Mouse (Mus musculus) macrophage (primary cell): ENCODE results near the gene Rubcn. TPM values are rescaled to one million over a fixed set of nuclear protein-coding genes. Genes with fewer than 3 reads are reported as not detected.
A peak's percentile ranks its signal among the peaks of the same experiment; 100 is the strongest.
"Not testable (repeated sequence)": the region's sequence is repeated elsewhere in the genome, so short reads cannot be mapped to it uniquely, and the experiment has no call there.

ENCODE experiments used
- H3K27ac ChIP-seq: fragments of 350-480 bp; formaldehyde crosslinking; 2 replicates; pipeline ENCODE4 v1.9.0; 2021
- H3K36me3 ChIP-seq: fragments of 350-480 bp; formaldehyde crosslinking; 2 replicates; pipeline ENCODE4 v1.9.0; 2021; ENCODE audit errors: inconsistent target
- H3K4me3 ChIP-seq: fragments of 350-480 bp; formaldehyde crosslinking; 2 replicates; pipeline ENCODE4 v1.9.0; 2021; ENCODE audit errors: inconsistent target
- H3K79me2 ChIP-seq: fragments of 350-480 bp; formaldehyde crosslinking; 2 replicates; pipeline ENCODE4 v1.9.0; 2021; ENCODE audit errors: inconsistent target
- WGBS: methylation state at CpG from one replicate; pipeline ENCODE4 v1.1.7; 2026; ENCODE audit warnings: inconsistent platforms; ENCODE audit not compliant: missing documents; 5-methylcytosine and 5-hydroxymethylcytosine counted together
- polyA plus RNA-seq: library from polyadenylated mRNA; stranded (reverse); fragments of 250-400 nt; gene quantifications from 3 replicates; pipeline ENCODE4 v1.2.4, GENCODE M21; 2018; ENCODE audit warnings: inconsistent platforms

Gene Rubcn
- polyA plus RNA-seq, 1 experiment from 2014 or later: 18.4 TPM

DNA sequence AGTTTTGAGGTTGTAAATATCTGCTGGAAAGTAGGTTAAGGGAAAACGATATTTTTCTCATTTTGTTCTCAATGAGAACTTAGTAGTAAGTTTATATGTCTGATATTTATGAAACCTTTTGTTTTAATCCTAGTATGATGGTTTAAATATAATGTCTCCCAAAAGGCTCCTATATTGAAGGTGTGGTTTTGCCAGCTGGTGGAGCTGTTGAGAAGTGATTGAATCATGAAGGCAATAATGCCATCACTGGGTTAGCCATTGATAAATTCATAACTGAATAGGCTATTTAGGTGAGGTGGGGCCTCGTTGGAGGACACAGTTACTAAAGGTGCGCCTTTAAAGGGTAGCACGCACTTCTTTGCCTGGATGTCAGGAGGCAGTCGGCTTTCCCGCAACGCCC lies 4.0 kb upstream of the Rubcn start:
- H3K27ac ChIP-seq: no peak overlapping the region
- H3K4me3 ChIP-seq: no peak overlapping the region
- peaks cover 59% of the 10 kb centered on the region for H3K79me2 ChIP-seq
- 92% methylated on average over 7 of the region's 7 CpGs for WGBS
- peaks cover 6% of the 10 kb centered on the region; the same call in 1 of the 2 replicates for H3K36me3 ChIP-seq

DNA sequence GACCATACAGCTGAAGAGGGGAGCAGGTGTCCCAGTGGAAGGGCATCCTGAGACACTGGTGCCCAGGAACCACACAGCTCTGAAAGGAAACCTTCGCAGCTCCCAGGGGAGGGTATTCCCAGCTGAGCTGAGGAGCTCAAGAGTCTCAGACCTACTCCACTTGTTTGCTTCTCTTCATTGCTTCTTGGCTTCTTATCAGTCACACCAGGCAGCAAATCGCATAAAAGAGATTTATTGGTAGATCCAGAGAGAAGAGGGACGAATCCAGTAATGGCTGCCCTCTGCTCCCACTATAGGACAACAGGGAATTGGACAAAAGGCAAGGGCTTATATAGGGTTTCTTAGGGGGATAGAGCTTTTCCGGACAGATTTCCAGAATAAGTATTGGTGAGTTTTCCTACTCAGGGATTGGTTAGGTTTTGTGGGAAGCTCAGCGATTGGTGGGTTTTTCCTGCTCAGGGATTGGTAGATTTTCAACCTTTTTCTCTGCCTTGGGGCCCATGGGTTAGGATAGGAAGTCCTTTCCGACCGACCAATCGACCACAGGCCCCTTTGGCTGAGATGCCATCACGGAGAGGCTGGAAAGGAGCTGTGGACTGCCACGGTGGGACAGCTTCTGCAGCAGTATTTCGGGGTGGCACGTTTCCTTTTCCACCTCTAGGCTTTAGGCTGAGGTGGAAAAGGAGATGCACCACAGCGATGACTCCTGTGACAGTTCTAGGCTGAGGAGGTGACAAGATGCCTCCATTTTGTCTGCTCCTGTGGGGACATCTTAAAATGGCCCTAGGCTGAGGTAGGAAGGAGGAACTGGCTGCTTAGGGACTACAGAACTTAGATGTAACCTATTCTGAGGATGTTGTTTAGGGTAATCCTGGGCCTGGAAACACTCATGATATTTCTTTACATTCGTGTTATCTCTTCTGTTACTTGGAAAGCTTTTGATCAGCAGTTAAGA lies 1.7 kb upstream of the Rubcn start:
- no peak overlapping the region for H3K27ac ChIP-seq

DNA sequence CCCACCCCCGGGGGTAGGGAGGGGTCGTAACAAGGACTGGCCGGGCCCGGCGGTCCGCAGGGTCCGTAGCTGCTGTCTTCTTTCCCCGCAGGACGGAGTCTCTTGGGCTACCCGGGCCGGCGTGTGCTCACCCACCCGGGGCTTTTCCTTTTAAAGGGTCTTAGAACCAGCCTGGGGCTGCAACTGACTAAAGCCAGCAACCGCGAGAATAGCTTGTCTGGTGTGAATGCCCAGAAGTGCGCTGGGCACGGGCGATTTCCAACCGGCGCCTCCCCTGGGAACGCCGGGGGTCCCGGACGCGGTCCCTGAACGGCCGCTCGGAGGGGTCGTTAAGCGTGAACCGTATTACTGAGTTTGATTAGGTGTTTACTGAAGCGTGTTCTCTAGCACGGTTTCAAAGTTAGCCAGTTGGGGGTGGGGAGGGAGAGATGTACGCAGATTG lies 612 bp upstream of the Rubcn start:
- Histone ChIP-seq H3K27ac (no peak overlapping the region), H3K4me3 (peak overlapping the region; percentile 50), H3K36me3 (no peaks in the 10 kb centered on the region), H3K79me2 (peaks cover 52% of the 10 kb centered on the region)
- WGBS: 3% methylated on average over 34 of the region's 34 CpGs

More for the DNA sequence above, 1.7 kb upstream of the Rubcn start:
- Histone ChIP-seq H3K36me3 (0 out of 2 replicates have a peak, but pooled peaks cover 3% of the 10 kb centered on the region), H3K4me3 (no peak overlapping the region; the same call in 1 of the 2 replicates), H3K79me2 (peaks cover 59% of the 10 kb centered on the region)
- WGBS: 91% methylated on average over 14 of the region's 14 CpGs

DNA sequence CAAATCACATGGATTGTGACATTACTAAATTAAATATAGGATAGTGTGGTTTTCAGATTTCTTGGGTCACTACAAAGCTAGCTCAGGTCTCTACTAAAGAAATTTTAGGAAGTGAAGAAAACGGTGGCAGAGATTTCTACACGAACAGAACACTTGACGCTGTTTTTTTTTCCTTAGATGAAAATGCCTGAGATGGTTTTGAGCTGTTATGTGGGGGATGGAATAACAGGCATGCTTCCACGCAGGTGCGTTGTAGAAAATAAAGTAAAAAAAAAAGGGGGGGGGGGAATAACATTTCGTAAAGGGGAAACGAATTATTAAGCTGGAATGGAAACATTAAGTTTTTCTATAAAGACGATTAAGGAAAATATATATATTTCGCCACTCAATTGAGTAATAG lies 735 bp downstream of the Rubcn start:
- Histone ChIP-seq H3K36me3 (no peaks in the 10 kb centered on the region), H3K4me3 (peak overlapping the region; percentile 62), H3K79me2 (peaks cover 48% of the 10 kb centered on the region), H3K27ac (peak overlapping the region; percentile 66)
- WGBS: 7% methylated on average over 8 of the region's 9 CpGs

DNA sequence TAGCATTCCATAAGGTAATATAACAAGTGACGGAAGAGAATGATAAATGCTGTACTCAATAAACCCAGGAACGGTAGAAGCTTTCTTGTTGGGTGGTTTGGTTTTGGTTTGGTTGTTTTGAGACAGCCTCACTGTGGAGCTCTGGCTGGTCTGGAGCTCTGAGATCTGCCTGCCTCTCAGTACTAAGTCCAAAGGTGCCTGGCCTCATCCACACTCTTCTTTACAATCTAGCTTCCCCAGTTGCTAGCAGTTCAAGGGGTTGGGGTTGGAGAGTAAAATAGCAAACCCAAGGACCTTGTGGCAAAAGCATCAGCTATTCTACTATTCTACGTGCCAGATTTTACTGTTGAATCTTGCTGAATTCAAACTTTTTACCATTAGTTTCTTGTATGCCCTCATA lies 1.7 kb downstream of the Rubcn start:
- Histone ChIP-seq H3K27ac (no peak overlapping the region), H3K79me2 (peaks cover 43% of the 10 kb centered on the region), H3K4me3 (no peak overlapping the region), H3K36me3 (no peaks in the 10 kb centered on the region)
- WGBS: 98% methylated on average over 3 of the region's 3 CpGs

DNA sequence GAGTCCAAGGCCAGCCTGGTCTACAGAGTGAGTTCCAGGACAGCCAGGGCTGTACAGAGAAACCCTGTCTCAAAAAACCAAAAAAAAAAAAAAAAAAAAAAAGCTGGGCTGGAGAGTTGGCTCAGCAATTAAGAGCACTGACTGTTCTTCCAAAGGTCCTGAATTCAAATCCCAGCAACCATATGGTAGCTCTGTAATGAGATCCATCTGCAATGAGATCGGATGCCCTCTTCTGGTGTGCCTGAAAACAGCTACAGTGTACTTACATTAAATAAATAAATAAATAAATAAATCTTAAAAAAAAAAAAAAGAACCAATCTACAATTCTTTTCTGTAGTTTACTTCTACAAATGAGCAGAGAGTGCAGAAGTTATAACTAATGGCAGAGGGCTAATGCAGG lies 2.3 kb downstream of the Rubcn start:
- H3K36me3 ChIP-seq, H3K4me3 ChIP-seq, H3K27ac ChIP-seq: not testable (repeated sequence)
- H3K79me2 ChIP-seq: peaks cover 37% of the 10 kb centered on the region
- 60% methylated on average over 1 of the region's 1 CpGs for WGBS

DNA sequence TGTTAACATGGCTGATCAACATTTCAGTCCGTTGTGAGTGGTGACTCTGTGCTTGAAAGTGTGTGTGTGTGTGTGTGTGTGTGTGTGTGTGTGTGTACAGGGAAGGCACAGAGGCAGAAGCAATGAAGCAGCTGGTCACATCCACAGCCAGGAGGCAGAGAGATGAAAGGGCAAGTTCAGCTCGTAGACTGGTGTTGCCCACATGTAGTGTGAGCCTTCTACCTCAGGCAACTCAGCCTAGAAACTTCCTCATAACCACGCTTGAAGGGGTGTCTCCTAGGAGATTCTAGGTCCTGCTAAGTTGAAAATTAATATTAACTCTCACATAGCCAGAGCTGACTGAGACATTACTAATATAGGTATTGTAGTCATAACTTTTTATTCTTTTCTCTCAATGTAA lies 4.2 kb downstream of the Rubcn start:
- Histone ChIP-seq H3K27ac (no peak overlapping the region), H3K79me2 (peaks cover 18% of the 10 kb centered on the region), H3K4me3 (no peak overlapping the region), H3K36me3 (no peaks in the 10 kb centered on the region)
- WGBS: 52% methylated on average over 3 of the region's 3 CpGs

DNA sequence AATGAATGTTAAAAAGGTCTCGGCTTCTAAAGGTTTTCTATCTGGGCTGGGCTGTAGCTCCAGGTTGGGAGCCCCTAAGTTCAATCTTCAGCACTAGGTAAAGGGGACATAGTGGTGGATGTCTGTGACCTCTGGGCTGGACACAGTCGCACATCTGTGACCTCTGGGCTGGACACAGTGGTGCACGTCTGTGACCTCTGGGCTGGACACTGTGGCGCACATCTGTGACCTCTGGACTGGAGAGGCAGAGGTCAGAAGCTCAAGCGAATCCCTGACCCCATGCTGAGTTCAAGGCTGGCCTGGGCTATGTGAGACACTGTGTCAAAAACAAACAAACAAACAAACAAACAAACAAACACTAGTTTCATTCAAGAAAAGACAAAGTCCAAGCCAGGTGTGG lies 7.3 kb downstream of the Rubcn start:
- Histone ChIP-seq H3K4me3 (no peak overlapping the region), H3K27ac (no peak overlapping the region), H3K36me3 (no peaks in the 10 kb centered on the region), H3K79me2 (peaks cover 42% of the 10 kb centered on the region)
- WGBS: 100% methylated on average over 4 of the region's 5 CpGs

DNA sequence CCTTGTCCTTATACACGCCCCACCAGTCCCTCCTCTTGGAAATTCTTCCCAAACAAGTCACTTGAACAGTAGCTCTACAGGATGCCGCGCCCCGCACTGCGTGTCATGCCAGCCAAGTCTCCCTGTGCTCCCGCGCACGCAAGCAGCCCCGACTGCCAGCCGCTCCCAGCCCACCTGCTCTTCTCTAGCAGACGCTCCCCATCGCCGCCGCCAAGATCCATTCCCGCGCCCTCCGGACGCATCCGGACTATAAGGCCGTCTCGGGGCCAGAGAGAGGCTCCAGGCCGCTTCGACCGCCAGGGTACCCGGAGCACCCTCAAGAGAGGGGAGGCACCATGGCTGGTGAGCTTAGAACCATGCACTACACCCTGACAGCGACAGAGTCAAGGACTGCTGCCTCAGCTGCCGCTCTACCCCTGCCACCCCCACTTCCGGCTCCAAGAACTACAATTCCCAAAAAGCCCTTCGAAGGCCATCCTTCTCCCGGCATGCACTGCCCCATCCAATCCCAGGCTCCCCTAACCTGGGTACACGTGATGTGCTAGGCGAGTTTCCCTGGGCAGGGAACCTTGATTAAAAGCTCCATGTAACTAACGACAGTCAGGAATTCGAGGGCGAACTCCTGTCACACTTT lies 9.5 kb downstream of the Rubcn start:
- Histone ChIP-seq H3K79me2 (peaks cover 63% of the 10 kb centered on the region), H3K36me3 (no peaks in the 10 kb centered on the region), H3K27ac (peak overlapping the region; percentile 47), H3K4me3 (peak overlapping the region; percentile 62)
- 1% methylated on average over 35 of the region's 35 CpGs for WGBS

DNA sequence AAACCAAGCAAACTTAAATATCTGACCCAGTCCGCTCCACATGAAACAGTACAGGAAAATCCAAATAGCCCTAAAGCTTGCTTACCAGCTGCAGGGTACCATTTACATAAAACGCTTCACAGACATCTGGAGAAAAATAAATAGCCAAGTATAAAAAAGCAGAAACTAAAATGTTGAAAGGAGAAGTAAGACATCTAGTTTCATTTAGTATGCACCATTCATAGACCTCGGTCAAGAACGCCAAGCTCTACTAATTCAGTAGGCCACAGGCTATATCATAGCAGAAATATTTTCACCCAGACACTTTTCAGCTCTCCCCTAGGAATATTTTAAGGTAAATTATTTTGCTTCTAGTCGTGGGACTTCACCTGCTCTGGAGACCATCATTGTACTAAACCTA lies 10.9 kb downstream of the Rubcn start:
- H3K4me3 ChIP-seq: peak overlapping the region; percentile 62
- peaks cover 66% of the 10 kb centered on the region for H3K79me2 ChIP-seq
- peak overlapping the region; percentile 47 for H3K27ac ChIP-seq
- H3K36me3 ChIP-seq: no peaks in the 10 kb centered on the region
- 29% methylated on average over 5 of the region's 5 CpGs for WGBS

DNA sequence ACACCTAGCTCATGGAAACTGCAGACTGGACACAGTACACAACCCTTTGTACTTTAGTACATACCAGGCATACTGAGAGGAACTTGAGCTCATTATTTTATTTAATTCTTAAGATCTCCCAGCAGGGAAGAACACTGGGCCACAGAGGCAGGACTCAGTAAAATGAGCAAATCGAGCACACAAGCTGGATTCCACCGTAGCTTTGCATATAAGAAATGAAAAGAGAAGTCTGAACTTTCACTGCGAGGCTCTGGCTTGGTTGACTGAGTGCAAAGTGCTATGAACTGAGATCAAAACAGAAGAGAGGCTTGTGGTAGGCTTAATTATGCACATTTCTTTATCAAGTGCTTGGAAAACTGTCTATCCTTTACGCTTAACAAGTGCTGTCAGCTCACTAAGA lies 12.2 kb downstream of the Rubcn start:
- Histone ChIP-seq H3K4me3 (no peak overlapping the region), H3K27ac (no peak overlapping the region), H3K79me2 (peaks cover 76% of the 10 kb centered on the region), H3K36me3 (no peaks in the 10 kb centered on the region)
- WGBS: 89% methylated on average over 4 of the region's 4 CpGs

DNA sequence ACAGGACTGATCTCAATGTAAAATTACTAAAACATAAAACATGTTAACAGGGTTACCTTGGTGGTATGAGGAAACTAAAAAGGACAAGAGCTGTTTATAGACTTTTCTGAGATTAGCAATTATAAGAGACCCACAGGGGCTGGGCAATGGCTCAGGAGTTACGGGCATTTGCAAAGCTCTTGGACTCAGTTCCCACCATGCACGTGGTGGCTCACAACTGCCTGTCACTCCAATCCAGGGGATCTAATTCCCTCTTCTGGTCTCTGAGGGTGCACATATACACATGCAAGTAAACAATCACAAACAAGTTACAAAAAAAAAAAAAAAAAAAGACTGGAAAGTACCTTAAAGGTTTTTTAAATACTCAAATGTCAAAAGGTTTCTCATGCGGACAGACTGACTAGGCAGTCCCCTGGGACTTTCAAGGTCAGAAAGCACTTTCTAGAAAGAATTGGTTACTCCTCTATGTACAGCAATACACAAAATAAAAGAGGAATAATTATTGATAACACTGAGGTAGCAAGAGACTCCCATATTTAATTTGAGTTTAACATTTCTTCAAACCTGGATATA lies 15.7 kb downstream of the Rubcn start:
- 93% methylated on average over 3 of the region's 3 CpGs for WGBS
- Histone ChIP-seq H3K79me2 (peaks cover 97% of the 10 kb centered on the region), H3K36me3 (no peaks in the 10 kb centered on the region; the same call in 1 of the 2 replicates), H3K27ac (no peak overlapping the region), H3K4me3 (no peak overlapping the region)

DNA sequence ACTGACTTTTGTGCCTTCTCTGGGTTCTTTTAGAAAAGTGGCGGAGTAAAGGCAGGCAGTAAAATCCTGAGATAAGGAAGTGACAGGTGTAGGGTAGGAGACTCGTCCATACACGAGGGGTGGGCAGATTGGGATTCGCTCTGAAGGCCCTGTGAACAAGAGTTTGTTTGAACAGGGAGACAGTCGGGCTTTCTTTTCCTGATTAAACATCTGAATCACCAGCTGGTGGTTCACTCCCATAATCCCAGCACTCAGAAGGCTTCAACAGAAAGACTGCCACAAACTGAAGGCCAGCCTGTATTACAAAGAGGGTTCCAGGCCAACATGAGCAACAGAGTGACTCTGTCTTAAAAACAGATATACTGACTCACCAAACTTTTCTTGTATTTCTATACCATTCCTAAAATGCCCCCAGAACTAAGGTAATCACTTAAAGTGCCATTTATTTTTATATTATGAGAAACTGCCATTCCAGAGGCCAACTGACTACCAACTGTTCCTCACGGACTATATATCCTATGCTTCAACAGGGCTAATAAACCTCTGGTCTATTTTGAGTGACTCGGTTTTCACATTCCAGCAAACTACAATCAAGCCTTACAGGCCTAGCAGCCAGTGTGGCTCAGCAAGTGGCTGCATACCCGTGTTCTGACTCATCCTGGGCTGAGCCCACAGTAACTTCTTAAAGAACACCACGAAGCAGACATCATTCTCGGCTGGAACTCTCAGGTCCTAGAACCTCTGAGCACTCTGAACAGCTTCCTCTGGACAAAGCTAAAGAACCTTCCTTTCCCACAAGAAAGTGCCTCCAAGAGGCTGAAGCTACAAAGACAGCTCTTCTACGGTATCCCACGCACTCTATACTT lies 18.6 kb downstream of the Rubcn start:
- 92% methylated on average over 12 of the region's 12 CpGs for WGBS
- Histone ChIP-seq H3K4me3 (no peak overlapping the region), H3K27ac (no peak overlapping the region), H3K36me3 (no peaks in the 10 kb centered on the region; the same call in 1 of the 2 replicates), H3K79me2 (peaks cover 73% of the 10 kb centered on the region)

DNA sequence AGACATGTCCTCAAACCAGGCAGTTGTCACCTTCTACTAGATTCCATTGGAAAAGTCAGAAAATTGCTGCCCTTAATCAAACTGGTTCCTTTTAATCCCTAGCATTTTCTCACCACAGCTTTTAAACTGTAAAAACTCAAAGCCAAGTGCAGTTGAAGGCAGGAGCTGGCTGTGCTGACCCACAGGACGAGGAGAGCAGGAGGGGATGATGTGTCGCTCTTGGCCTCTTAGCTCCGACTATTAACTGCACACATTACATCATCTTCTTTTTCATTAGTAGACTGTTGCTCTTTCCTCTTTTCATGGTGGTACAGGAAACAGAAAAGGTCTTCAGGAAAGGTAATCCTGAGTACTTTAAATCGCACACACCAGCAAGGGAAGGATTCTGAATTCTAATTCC lies 19.2 kb downstream of the Rubcn start:
- no peak overlapping the region for H3K4me3 ChIP-seq
- peaks cover 67% of the 10 kb centered on the region for H3K79me2 ChIP-seq
- H3K36me3 ChIP-seq: no peaks in the 10 kb centered on the region; the same call in 1 of the 2 replicates
- H3K27ac ChIP-seq: no peak overlapping the region
- 70% methylated on average over 4 of the region's 4 CpGs for WGBS
